Mouse (Mus musculus): ENCODE data around the gene Urm1. TPM values are rescaled to one million over a fixed set of nuclear protein-coding genes. Genes with fewer than 3 reads are reported as not detected.

The Urm1 gene
- polyA plus RNA-seq, 2 experiments from 2014 or later, result 25.1 to 25.7 TPM

GRCm38 (mm10) chr2:29831106-29831505 is 11.2 kb downstream of the Urm1 start:
- no peak for ATAC-seq

GRCm38 (mm10) chr2:29833796-29834195 is 13.9 kb downstream of the Urm1 start:
- no peak for ATAC-seq

- no peak for ATAC-seq
These were observed 15.6 kb downstream of the Urm1 start for GRCm38 (mm10) chr2:29835391-29835899.

- no peak for ATAC-seq
These were observed 19.6 kb downstream of the Urm1 start for GRCm38 (mm10) chr2:29839460-29839859.

- ATAC-seq, result no peak
These were observed 23.6 kb downstream of the Urm1 start for GRCm38 (mm10) chr2:29843231-29844105.

- no peak for ATAC-seq
These were observed 24.2 kb downstream of the Urm1 start for GRCm38 (mm10) chr2:29844115-29844514.

GRCm38 (mm10) chr2:29844661-29845060 is 24.8 kb downstream of the Urm1 start:
- no peak for ATAC-seq

- no peak for ATAC-seq
These were observed 25.8 kb downstream of the Urm1 start for GRCm38 (mm10) chr2:29845636-29846035.

- ATAC-seq, result no peak
These were observed 26.4 kb downstream of the Urm1 start for GRCm38 (mm10) chr2:29846061-29846853.

- no peak for ATAC-seq
These were observed 27.0 kb downstream of the Urm1 start for GRCm38 (mm10) chr2:29846911-29847310.

GRCm38 (mm10) chr2:29849041-29849440 is 29.2 kb downstream of the Urm1 start:
- no peak for ATAC-seq

GRCm38 (mm10) chr2:29849841-29850480 is 30.1 kb downstream of the Urm1 start:
- no peak for ATAC-seq

- no peak for ATAC-seq
These were observed 33.1 kb downstream of the Urm1 start for GRCm38 (mm10) chr2:29852957-29853485.

- ATAC-seq, result no peak
These were observed 33.9 kb downstream of the Urm1 start for GRCm38 (mm10) chr2:29853736-29854135.

GRCm38 (mm10) chr2:29855585-29856210 is 35.8 kb downstream of the Urm1 start:
- ATAC-seq, result no peak

GRCm38 (mm10) chr2:29856451-29857260 is 36.8 kb downstream of the Urm1 start:
- no peak for ATAC-seq

GRCm38 (mm10) chr2:29857341-29857740 is 37.5 kb downstream of the Urm1 start:
- ATAC-seq, result no peak

GRCm38 (mm10) chr2:29857967-29858366 is 38.1 kb downstream of the Urm1 start:
- no peak for ATAC-seq

- no peak for ATAC-seq
These were observed 39.0 kb downstream of the Urm1 start for GRCm38 (mm10) chr2:29858748-29859473.

- ATAC-seq, result no peak
These were observed 45.2 kb downstream of the Urm1 start for GRCm38 (mm10) chr2:29865125-29865524.

All from activated CD4-positive, CD25-positive, alpha-beta regulatory T cell, adult 4 months (primary cell).